Mouse (Mus musculus) kidney, postnatal 10 days (tissue): ENCODE results near the gene Pstpip1.

Experiments
- DNase-seq: peaks from one replicate; pipeline ENCODE4 v3.0.0; 2021; ENCODE audit warnings: mixed read lengths

Pstpip1 gene

DNA sequence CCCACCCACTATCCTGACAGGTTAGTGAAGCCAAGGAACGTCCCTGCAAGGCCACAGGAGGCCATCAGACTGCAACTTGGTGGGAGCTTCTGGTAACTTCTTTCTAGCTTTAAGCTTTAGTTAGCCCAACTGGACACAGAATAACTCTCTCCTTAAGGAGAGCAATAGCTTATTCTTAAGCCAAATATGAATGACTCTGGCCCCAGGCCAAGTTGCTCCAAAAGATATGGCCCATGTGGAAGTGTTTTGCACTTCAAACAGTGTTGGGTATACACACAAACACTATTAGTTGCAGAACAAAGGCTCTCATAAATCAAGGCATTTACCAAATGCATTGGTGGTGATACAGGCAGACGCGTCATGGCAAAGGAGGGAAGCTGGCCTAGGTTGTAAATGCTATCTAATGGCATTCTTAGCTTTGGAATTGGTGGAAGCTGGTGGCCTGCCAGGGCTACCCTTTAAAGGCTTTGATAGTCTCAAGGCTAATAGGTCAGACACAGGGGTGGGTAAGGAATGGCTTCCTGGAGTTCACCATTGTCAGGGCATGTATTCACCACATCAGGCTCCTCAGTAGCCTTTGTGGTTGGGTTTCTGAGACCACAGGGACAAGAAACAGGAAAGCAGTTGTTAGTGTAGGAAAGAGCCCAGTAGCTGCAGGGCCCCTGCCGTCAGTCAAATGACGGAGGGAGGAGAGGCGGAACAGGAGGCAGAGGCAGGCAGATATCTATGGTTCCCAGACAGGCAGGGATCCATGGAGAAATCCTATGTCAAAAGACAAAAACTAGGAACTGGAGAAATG, 16.7 kb downstream of the Pstpip1 start:
- peak; percentile 54 for DNase-seq

DNA sequence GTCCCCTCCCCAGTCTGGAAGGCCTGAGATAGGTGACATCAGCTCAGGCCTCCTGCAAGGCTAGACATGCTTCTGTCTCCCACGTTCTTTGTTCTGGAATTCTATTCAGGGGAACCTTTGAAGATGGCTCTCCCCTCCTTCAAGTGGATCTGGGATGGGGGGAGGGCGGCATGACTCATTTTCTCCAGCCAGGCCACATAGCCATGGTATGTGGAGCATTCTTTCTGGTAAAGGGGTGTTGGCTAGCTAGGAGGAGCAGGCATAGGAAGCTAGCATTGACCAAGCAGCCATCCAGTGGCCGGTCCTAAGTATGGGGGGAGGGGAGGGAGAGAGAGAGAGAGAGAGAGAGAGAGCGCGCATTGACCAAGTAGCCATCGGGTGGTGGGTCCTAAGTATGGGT, 17.8 kb downstream of the Pstpip1 start:
- no peak for DNase-seq

DNA sequence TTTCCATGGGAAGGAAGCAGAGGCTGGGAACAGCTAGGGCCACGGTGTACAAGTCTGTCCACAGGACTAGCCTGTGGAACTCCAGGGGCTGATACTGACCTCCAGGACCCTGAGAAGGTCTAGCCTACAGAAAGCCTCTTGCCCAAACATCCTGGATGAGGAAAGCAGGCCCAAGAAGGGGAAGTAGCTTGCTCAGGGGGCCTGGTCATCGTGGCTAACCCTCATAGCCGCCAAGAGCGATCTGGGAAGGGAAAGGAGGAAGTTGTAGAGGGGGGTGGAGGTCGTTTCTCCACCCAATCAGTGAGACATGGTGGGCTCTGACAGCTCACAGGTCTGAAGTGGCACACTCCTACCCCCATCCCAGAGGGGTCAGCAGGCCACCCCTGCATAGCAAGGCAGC, 18.4 kb downstream of the Pstpip1 start:
- DNase-seq = no peak

DNA sequence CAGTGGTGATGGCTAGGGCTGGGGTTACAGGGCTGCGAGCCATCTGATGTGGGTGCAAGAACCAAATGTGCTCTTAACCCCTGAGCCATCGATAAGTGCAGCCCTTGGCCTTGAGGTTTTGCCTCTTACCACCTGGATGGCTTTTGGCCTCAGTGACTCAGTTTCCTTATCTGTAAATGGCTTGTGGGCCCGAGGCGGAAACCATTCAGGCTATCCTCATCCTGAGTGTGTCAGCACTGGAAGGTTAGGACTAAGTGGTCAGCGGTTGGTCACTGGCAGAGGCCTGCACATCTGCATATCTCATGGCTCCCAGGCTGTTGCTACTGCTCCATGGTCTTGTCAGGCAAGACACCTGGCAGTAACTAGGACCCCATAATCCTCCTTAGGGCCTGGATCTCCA, 28.3 kb downstream of the Pstpip1 start:
- DNase-seq = no peak

DNA sequence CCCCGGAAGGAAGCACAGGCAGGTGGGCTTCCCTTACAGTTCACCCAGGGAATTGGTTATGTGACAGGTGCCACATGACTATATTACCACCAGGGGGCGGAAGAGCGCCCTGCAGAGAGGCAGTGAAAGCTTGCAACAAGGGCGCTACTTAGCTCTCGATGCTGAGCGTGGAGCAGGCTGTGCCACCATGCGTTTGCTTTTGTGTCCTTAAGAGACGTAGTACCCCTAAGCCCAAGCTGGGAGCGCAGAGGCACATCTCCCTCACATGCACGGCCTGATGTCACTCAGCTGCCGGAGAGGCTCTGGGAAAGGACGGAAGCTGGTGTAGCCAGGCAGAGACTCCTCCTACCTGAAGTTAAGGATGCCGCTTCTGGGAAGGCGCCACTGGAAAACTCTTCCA, 28.8 kb downstream of the Pstpip1 start:
- peak; percentile 84 for DNase-seq

DNA sequence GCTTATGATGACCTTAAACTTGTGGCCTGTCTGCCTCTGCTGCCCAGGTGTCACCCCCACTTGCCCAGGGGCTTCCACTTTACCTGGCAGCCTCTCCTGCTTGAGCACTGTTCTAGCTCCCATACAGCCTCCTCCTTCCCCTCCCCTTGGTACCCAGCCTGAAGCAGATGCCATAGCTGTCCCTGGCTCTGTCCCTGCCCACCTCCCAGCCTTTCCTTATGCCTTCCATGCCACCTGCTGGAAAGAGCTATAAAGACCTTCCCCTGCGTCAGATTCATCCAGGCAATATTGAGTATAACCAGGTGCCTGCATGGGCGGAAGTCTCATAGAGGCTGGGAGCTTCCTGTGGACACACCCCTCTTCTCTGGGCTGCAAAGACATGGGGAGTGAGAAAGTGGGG, 29.9 kb downstream of the Pstpip1 start:
- no peak for DNase-seq

DNA sequence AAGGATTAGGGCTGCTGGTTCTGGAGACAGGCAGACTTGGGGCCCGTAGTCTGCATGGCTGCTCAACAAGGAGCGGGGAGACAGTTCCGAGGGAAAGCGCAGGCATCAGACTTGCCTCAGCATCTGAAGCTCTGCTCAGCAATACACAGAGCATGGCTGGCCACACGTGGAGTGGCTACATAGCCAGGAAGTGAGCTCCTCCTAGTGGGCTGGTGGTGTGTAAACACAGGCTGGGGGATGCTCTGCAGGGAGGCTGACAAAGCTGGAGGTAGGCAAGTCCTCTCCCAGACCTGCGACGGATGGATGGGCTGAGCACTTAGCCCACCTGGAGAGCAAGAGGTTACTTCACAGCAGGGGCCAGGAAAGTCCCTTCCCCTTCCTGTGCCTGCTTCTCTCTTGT, 31.3 kb downstream of the Pstpip1 start:
- DNase-seq = peak; percentile 74

DNA sequence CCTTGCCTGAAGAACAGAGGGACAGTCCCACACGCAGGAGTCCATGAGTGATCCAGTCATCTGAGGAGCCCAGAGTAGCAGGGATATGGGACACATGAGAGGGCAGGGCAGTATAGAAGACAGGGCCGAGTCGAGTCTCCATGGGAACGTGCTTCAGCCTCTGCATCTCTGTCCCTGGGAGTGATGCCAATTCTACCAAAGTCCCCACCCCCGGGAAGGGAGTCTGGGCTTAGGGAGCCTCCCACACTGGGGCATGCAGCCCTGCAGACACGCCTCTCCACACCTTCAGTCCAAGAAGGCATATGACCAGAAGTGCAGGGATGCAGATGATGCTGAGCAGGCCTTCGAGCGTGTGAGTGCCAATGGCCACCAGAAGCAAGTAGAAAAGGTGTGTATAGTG, 33.2 kb downstream of the Pstpip1 start:
- peak; percentile 41 for DNase-seq

DNA sequence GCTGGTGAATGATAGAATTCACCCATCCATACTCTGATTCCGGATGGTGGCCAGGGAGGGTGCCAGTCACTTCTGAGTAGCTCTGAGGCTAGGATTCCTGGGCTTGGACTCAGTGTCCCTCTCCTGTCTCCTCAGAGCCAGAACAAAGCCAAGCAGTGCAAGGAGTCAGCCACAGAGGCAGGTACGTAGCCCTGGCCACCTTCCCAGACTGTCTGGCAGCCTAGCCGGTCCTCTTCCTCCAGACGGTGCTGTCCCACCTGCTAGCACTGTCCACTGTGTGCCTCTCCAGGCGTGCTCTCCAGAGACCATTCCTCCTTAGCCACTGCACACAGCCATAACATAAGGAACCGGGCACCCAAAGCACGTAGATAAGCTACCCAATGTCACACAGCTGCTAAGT, 33.9 kb downstream of the Pstpip1 start:
- no peak for DNase-seq

DNA sequence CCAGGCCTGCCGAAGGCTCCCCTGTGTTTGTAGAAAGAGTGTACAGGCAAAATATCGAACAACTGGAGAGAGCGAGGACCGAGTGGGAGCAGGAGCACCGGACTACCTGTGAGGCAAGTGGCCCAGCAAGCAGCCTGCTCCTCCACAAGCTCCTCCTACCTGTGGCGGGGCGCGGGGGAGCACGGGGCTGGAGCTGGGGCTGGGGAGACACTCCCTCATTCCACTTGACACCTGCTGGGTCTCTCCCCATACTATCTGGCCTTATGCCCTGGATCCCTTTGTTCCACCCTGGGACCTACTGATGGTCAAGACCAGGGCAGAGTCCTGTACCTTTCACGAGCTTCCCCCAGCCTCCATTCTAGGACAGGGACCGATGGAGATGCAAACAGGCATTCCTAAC, 34.8 kb downstream of the Pstpip1 start:
- DNase-seq = no peak

DNA sequence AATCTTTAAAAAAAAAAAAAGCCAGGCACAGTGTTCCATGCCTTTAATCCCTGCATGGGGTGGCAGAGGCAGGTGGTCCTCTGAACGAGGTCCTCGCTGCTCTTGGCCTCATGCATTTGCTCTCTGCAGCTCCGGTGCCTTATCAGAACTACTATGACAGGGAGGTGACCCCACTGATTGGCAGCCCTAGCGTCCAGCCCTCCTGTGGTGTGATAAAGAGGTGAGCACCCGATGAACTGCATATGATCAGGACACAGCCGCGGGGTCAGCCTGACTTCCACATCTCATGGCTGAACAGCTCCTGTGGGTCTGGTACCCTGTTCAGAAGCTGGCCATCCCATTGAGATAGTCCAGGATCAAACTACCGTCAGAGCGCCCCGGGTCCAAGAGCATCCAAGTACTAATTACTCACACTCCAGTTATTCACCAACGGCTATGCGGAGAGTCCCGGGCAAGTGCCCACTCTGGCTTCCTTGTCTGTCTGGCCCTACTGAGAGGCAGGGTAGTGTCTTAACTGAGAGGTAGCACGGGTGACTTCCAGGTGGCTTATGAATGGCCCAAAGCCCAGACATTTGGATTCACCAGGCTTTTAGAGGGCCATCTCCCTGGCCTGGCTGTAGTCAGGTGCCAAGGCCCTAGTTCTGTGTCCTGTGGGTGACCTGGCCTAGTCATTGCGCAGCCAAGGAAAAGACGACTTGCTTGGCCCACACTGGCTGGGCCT, 36.9 kb downstream of the Pstpip1 start:
- DNase-seq = no peak

DNA sequence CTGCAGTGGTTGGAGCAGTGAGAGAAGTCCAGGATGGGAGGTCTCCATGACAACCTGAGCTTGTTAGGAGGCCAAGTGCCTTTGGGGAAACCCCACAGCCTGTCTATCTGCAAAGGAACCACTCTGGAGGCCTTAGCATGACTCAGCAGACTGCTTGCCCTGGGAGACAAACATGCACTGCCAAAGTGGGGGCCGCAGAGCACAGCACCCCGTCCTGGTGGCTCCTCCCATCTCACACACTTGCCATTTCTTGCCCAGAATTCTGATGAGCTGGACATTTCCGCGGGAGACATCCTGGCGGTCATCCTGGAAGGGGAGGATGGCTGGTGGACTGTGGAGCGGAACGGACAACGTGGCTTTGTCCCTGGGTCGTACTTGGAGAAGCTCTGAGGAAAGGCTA, 38.6 kb downstream of the Pstpip1 start:
- no peak for DNase-seq

DNA sequence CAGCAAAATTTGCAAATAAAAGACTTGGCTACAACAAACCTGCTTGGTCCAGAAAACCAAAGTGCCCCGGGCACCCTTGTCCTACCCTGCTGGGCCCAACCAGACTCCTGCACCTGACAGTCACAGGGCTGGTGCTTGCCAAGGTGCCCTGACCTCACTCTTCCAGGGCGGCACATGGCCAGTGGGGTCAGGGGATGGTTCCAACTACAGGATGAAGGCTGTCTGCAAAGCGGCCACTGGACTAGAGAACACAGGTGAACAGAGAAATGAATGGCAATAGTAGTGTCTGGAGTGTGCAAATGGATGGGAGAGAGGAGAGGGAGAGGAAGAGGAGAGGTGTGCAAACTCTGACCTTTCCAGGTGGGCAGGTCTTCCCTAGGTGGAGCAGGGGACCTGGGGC, 40.2 kb downstream of the Pstpip1 start:
- DNase-seq = no peak

DNA sequence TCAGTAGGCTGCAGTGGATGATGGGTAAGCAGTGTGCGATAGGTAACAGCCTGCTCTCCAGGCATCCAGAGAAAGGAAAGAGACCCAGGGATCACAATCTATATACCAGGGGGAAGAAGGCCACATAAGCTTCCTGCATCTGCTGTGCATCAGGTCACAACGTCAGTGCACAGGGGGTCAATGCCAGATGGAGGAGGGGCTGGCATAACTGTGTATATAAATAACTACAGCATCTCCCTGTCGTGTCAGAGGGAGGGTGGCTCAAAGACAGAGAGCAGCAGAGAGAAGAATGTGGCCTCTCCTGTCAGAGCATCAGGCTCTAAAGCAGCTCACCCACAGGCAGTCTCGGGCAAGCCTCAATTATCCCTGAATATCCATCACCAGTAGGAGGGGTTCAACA, 40.8 kb downstream of the Pstpip1 start:
- no peak for DNase-seq

DNA sequence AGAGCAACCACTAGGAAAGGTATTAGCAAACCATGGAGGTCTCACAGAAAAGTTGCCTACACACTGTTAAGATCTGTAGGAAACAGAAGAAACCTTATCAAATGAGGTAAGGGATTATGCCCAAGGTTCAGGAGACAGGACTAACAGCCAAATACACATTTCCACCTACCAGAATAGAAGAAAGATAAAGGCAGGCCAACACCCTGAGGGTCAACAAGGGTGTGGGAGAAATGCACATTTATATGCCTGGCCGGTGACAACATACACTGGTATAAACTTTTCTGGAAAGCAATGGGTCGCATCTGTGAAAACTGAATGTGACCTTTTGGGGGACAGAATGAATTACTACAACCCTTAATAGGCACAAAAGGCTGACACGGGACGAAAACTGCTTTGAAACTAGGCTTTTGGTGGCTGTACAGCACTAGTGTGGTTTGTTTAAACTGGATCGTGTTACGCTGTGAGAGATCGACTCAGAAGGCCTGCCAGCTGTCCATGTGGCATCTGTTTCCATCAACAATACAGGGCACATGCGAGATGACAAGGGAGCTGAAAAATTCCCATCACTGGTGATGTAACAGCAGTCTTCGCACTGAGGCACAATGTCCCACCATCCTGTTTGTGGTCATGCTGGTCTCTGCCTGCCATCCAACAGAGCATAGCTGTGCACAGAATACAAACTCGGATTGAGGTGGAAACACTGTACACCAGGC, 42.2 kb downstream of the Pstpip1 start:
- DNase-seq = no peak

DNA sequence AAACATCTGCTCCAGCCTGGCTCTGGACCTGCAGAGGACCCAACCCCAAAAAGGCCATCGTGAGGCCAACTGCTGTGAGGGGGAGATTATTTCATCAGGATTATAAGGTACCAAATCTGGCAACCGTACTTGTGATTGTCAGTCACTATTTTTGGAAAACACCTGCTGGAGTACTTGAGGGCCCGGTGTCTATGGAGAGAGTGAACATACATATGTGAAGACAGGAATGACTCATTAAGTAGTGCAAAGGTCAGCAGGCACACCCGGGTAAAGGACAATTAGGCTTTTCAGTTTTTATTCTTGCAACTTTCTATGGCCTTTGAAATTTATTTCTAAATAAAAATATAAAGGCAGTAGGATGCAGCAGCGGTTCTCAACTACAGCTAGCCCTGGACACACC, 44.2 kb downstream of the Pstpip1 start:
- DNase-seq = no peak

DNA sequence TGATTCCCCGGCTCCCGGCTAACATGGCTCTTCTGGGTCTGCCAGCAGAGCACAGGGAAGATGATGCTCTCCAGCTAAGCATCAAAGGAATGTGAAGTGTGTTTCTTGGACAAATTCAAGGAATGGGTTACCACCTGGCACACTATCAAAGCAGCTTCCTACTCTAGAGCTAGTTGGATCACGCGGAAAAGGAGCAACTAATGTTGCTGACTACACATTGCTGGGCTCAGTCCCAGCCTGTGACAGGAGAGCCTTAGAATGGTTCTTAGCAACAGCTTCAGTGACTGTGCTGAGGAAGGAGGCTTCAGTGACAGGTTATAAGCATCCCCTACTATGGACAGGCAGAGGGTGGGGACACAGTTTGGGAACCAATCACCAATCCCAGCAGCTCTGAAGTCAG, 44.9 kb downstream of the Pstpip1 start:
- DNase-seq = no peak

DNA sequence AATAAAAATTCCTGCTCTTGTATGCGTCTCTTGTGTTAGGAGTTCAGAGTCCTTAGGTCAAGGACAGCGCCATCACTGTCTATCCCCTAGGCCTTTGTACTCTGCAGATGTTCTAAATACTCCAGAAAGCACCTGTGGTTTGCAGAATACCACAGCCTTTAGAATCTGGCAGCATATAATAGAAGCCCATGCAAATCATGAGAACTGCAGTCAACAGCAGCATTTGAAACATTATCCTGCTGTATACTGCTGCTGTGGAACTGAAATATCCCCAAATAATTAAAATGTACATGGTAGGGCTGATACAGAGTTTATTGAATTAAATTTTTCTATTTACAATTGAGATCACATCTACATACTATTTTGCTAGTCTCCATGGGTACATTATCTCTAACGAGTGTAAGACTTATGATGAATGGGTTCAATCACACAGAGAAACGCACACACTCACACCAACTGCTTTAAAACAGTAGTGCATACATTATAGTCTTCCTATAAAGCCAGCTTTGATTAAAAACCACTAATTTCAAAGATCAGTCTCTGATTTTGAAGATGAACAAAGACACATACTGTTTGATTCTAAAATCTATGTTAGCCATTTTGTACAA, 45.9 kb downstream of the Pstpip1 start:
- DNase-seq = no peak

DNA sequence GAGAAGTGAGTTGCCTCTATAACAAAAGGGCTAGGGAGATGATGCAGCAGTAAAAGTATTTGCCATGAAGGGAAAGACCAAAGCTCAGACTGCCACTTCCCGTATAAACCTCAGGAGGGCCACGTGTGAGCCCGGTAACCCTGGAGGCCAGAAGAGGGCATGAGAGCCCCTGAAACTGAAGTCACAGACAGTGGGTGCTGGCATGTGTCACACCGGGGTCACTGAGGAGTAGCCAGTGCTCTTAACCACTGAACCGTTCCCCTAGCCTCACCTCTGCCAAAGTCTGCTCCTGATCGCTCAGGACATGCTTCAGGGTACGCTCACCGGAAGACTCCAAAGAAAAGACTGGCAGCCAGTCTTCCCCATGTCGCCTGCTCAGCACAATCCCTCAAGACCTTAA, 52.0 kb downstream of the Pstpip1 start:
- peak; percentile 61 for DNase-seq

DNA sequence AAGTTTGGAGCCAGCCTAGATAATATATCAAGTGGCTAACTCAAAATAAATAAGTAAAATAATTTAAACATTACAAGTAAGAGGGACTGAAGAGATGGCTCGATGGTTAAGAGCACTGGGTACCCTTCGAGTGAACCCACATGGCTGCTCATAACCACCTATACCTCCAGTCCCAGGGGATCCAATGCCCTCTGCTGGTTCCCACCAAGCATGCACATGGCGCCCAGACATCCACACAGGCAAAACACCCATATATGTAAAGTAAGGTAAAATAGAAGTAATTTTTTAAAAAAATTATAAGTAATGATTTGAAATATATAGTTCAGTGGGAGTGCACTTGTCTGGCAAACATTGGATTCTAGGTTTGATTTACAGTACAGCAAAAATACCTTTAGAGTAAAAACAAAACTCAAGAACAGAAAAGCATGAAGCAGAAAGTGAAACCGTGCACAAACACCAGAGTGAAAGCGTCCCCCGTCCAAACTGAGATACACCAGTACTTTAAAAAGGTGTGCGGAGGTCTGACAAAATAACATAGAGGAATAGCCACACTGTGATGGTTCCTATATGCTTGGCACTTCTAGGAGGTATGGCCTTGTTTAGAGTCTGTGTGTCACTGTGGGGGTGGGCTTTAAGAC, 54.7 kb downstream of the Pstpip1 start:
- no peak for DNase-seq

DNA sequence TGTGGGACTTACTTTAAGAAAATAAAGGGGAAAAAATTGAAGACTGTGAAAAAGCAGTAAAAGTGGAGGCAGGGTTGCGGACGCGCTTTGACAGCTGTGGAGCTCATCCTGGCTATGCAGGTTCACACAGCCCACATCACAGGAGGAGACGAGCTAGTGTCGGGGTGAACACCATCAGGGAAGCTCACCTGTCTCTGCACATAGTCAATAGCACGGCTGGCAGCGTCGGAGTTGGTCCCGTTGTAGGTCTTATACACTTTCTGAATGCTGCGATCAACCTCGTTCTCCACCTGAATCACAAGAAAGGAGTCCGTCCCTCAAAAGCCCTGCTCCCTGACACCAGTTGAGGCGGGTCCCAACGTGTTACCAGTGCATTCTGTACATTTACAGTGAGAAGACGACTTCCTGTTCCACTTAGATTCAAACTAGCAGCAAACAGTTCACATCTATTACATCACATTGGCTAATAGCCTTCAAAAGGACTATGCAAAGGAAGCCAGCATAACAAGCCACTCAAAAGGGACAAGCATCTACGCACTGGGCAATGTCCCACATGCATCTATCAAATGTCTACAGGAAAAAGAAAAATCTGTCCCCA, 56.7 kb downstream of the Pstpip1 start:
- no peak for DNase-seq

DNA sequence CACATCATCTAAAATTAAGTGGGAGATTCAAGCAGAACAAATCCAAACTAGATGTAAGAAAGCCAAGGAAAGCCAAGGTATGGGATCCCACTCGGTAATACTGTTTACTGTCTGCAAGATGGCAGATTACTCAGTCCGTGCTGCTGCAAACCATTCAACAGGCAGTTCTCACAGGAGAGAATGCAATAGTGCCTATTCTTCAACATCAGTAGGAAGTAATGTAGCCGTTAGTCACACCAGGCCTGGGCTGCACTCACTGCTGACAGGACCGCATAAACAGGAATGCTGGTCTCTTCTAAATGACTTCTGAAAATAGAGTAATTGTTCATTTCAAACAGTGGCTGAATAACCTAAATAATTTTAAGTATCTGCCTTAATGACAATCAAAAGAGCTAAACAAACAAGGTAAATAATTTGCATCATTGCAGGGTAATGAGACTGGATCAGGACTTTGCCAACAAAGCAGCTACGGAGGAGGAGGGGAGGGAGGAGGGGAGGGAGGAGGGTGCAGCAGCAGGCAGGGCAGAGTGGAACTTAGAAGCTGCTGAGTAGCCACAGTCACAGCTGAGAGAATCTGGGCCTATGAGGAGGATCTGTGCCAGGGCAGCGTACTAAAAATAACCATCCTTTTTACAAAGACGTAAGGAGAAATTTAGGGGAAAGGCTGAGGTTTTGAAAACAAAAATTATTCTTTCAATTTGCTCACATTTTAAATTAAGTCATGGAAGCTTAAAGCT, 62.2 kb downstream of the Pstpip1 start:
- peak; percentile 68 for DNase-seq
